Mouse (Mus musculus): ENCODE measurements around the gene Metrn.

DNA sequence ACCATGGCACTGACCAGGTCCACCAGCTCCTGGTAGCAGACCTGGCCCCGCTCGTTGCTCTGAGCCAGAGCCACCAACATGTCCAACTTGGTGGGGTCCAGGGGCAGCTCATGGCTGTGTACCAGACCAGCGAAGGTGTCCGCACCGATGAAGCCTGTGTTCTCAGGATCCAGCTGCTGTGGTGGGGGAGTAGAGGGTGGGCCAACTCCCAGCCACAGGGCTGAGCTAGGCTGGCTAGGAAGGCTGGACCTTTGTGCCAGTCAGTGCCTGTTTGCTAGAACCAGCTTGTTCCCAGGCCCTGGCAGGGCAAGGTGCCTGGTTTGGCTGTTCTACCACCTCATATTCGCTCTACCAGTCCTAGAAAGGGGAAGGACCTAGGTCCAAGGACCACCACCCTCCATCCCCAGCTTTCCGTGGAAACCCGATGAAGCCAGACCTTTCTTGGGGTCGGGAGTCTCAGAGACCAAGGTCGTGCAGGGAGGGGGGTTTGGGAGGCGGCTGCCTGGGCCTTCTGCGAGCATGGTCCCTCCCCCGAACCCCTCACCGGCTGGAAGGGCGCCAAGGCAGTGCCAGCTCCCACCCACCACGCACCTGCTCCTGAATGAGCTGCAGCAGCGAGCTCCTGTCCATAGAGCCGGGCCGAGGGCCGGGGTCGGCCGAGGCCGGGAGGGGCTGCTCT is 39.6 kb upstream of the Metrn start:
- TF ChIP-seq CTCF (IDR thresholded peaks at IDR 0.05; ENCODE audit: control insufficient read depth, insufficient read depth, low read length) (no peak), POLR2A (IDR thresholded peaks at IDR 0.05; ENCODE audit: borderline replicate concordance, control insufficient read depth, low read depth, low read length) (0 out of 2 replicates have a peak, but pooled peaks have one; percentile 30)

Data from bone marrow, adult 2 months (tissue).